In genomic region chr11:107982225-107982896, GRCm38 (mm10) we compare ENCODE assay signal across 8 mouse cellular contexts.
DNase-seq lines count a peak whose midpoint lies in the region; ATAC-seq lines count a peak whose summit lies in the region.

No protein-coding gene starts in this region.

- DNase-seq in urinary bladder, postnatal 14 days (ENCODE audit: low spot score): peak; percentile 49
- DNase-seq in urinary bladder, adult 2 months (ENCODE audit: low spot score): no peak
- peak; percentile 62 to 72 for DNase-seq in frontal cortex, postnatal 36 days (ENCODE audit: low spot score in 2 of 2)
- DNase-seq in layer of hippocampus, adult 9-11 months: peak; percentile 30
- DNase-seq in lung, postnatal 4 days: peak; percentile 46 to 63
- peak; percentile 76 for DNase-seq in right cerebral cortex, postnatal 14 days
- DNase-seq in spleen, postnatal 14 days (ENCODE audit: low spot score in 2 of 2): no peak

- peak; percentile 63 for ATAC-seq in common myeloid progenitor, adult 5-6 weeks (replicated peaks; ENCODE audit: low read depth, poor library complexity, severe bottlenecking)

Comparison
In these comparisons a context has a peak if more than half of its experiments do, and no peak if none do; other contexts are left out.
1. DNase-seq: peak in urinary bladder, postnatal 14 days (single experiment), frontal cortex, postnatal 36 days (2 of 2), layer of hippocampus, adult 9-11 months (single experiment), lung, postnatal 4 days (2 of 2) and right cerebral cortex, postnatal 14 days (single experiment); none in urinary bladder, adult 2 months (single experiment) and spleen, postnatal 14 days (0 of 2).